Mouse (Mus musculus) liver, embryonic 15.5 days (tissue): ENCODE data around the gene Srpx. TPM values are rescaled to one million over a fixed set of nuclear protein-coding genes. Genes with fewer than 3 reads are reported as not detected.

Experiments used
- ATAC-seq: fragments of 200-750 bp; cut with Nextera tagmentation; 2 replicates; pipeline ENCODE4 v1.8.0; 2017; ENCODE audit warnings: moderate number of reproducible peaks, mild to moderate bottlenecking, moderate library complexity; ENCODE audit not compliant: insufficient read depth
- H3K27ac ChIP-seq: fragments of 300-500 bp; sonication (generic); replicated peaks from 2 replicates; pipeline ENCODE4 v1.5.1; 2015; ENCODE audit warnings: mild to moderate bottlenecking, inconsistent platforms
- H3K27me3 ChIP-seq: fragments of 300-500 bp; sonication (generic); 2 replicates; pipeline ENCODE4 v1.6.1; 2015; ENCODE audit warnings: mild to moderate bottlenecking, inconsistent platforms
- H3K36me3 ChIP-seq: fragments of 300-500 bp; sonication (generic); replicated peaks from 2 replicates; pipeline ENCODE4 v1.6.1; 2015; ENCODE audit warnings: moderate library complexity, mild to moderate bottlenecking, inconsistent platforms
- H3K4me1 ChIP-seq: fragments of 300-500 bp; sonication (generic); replicated peaks from 2 replicates; pipeline ENCODE4 v1.6.1; 2015; ENCODE audit warnings: inconsistent platforms
- H3K4me2 ChIP-seq: fragments of 300-500 bp; sonication (generic); 2 replicates; pipeline ENCODE4 v1.6.1; 2015; ENCODE audit warnings: moderate library complexity, mild to moderate bottlenecking, inconsistent platforms
- H3K4me3 ChIP-seq: fragments of 300-500 bp; sonication (generic); replicated peaks from 2 replicates; pipeline ENCODE4 v1.5.1; 2015; ENCODE audit warnings: mild to moderate bottlenecking, inconsistent platforms
- H3K9ac ChIP-seq: fragments of 300-500 bp; sonication (generic); 2 replicates; pipeline ENCODE4 v1.6.1; 2015; ENCODE audit warnings: moderate library complexity, mild to moderate bottlenecking, inconsistent platforms
- H3K9me3 ChIP-seq: fragments of 300-500 bp; sonication (generic); replicated peaks from 2 replicates; pipeline ENCODE4 v1.6.1; 2016; ENCODE audit warnings: inconsistent platforms
- WGBS: fragments of 180-500 bp; shearing (Covaris S2); methylation state at CpG from one replicate; pipeline ENCODE4 v1.1.7; 2015; ENCODE audit warnings: mixed read lengths; ENCODE audit not compliant: insufficient replicate concordance; 5-methylcytosine and 5-hydroxymethylcytosine counted together
- polyA plus RNA-seq: library from polyadenylated mRNA; unstranded; fragments of >200 nt; fragmentation: Nextera tagmentation; extraction: Ambion mirVana; gene quantifications from 2 replicates; pipeline ENCODE4 v1.2.1, GENCODE M21; 2015

Srpx gene
- polyA plus RNA-seq, 1 experiment from 2014 or later = 1.2 TPM

DNA sequence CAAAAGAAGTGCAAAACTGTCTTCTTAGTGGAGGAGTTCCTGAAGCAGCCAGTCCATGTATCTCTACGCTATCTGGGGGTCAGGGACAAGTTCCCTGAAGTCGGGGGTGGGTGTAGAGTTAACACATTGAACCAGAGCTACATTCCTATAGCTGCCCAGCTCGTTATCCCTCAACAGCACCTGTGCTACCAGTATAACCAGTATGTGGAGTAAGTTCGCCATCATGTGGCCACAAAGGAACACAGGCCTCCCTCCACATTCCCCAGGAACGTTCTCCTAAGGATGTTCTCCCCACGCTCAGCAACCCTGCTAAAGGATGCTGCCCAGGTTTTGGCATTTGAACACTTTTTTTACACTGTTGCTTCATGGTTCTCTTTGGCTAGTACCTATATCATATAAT lies 46.8 kb downstream of the Srpx start:
- no peak overlapping the region for H3K4me3 ChIP-seq
- H3K4me2 ChIP-seq = no peak overlapping the region
- H3K27me3 ChIP-seq = no peaks in the 10 kb centered on the region
- no peak overlapping the region for H3K27ac ChIP-seq
- no peaks in the 10 kb centered on the region for H3K4me1 ChIP-seq
- WGBS = 19% methylated on average over 6 of the region's 6 CpGs
- H3K36me3 ChIP-seq = no peaks in the 10 kb centered on the region
- H3K9ac ChIP-seq = no peak overlapping the region
- no peaks in the 10 kb centered on the region for H3K9me3 ChIP-seq
- no peak for ATAC-seq

DNA sequence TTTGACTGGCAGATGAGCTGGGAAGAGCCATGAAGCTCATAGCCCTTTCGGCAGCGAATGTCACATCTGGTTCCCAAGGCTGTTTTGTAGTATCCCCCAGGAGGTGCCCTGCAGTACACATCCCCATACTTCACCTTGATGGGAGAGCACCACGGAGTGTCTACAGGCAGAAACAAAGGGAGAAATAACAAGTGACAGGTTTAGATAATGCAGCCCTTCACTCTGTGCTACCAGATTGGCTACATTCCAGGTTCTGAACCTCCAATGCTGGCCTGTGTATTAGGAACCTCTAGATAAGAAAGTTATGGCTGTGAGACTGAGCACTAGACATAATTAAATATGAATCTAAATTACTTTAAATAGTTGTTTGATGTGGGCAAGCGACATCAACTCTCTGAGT lies 48.1 kb downstream of the Srpx start:
- no peak for ATAC-seq
- H3K4me3 ChIP-seq = no peak overlapping the region
- no peaks in the 10 kb centered on the region for H3K9me3 ChIP-seq
- H3K9ac ChIP-seq = no peak overlapping the region
- no peak overlapping the region for H3K4me2 ChIP-seq
- H3K4me1 ChIP-seq = no peaks in the 10 kb centered on the region
- no peaks in the 10 kb centered on the region for H3K36me3 ChIP-seq
- WGBS = 60% methylated on average over 4 of the region's 4 CpGs
- no peaks in the 10 kb centered on the region for H3K27me3 ChIP-seq
- no peak overlapping the region for H3K27ac ChIP-seq

DNA sequence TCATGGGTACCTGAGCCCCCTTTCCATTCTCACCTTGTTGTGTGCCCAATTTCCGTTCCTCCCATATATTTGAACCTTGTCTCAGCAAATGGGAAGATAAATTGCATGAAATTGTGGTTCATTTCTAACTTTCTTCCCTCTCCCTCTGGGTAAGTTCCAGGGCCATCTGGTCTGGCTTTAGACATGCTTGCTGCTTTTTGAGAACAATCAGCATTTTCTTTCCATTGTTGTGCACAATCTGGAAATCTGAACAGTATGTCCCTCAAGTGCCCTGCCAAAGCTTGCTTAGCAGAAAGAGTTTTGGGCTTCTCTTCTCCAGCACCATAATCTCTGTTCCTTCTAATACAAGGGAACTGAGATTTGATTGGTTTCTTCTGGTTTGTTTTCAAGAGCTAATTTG lies 53.7 kb downstream of the Srpx start:
- H3K4me2 ChIP-seq = no peak overlapping the region
- WGBS = 45% methylated on average over 1 of the region's 1 CpGs

DNA sequence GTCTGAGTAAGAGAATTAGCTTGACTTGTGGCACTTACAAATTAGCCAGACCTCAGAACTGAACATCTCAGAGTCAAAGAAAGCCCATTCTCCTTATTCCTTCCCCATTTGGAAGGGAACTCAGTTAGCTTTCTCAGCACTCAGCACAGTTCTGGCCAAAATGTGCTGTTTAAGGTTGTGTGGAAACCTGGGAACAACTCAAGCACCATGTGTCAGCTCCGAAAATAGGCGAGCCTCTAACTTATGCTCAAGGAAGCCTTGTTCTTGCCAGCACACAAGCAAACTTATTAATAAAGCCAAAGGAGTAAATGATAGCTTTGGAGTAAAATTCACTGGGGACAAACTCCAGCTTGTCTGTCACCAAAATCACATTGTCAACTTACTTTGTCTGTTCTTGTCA lies 54.1 kb downstream of the Srpx start:
- Histone ChIP-seq H3K4me1 (no peaks in the 10 kb centered on the region), H3K9me3 (no peaks in the 10 kb centered on the region), H3K36me3 (no peaks in the 10 kb centered on the region), H3K27ac (no peak overlapping the region), H3K27me3 (no peaks in the 10 kb centered on the region), H3K4me3 (no peak overlapping the region), H3K4me2 (no peak overlapping the region), H3K9ac (no peak overlapping the region)
- ATAC-seq = no peak
- 46% methylated on average over 2 of the region's 2 CpGs for WGBS

More for the DNA sequence above, 53.7 kb downstream of the Srpx start:
- Histone ChIP-seq H3K36me3 (no peaks in the 10 kb centered on the region), H3K9me3 (no peaks in the 10 kb centered on the region), H3K27ac (no peak overlapping the region), H3K27me3 (no peaks in the 10 kb centered on the region), H3K9ac (no peak overlapping the region), H3K4me3 (no peak overlapping the region), H3K4me1 (no peaks in the 10 kb centered on the region)
- no peak for ATAC-seq

DNA sequence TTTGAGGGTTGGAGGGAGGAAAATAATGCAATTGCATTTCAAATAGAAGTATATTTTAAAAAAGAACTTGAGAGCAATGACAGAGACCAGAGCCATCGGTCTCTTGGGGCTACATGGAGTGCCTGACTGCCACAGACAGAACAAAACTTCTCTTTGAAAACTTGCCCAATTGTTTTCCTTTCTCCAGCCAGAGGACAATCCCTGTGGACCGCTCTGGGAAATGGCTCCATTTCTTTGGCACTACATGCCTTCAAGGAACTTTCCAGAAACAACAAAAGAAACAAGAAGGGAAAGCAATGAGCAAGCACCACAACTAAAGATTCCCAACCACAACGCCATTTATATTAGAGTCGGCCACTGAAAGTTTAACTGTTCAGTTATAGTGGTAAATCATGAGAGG lies 55.3 kb downstream of the Srpx start:
- Histone ChIP-seq H3K27me3 (no peaks in the 10 kb centered on the region), H3K4me3 (no peak overlapping the region), H3K36me3 (no peaks in the 10 kb centered on the region), H3K4me1 (no peaks in the 10 kb centered on the region), H3K9ac (no peak overlapping the region), H3K9me3 (no peaks in the 10 kb centered on the region), H3K4me2 (no peak overlapping the region), H3K27ac (no peak overlapping the region)
- no peak for ATAC-seq
- 66% methylated on average over 4 of the region's 4 CpGs for WGBS

DNA sequence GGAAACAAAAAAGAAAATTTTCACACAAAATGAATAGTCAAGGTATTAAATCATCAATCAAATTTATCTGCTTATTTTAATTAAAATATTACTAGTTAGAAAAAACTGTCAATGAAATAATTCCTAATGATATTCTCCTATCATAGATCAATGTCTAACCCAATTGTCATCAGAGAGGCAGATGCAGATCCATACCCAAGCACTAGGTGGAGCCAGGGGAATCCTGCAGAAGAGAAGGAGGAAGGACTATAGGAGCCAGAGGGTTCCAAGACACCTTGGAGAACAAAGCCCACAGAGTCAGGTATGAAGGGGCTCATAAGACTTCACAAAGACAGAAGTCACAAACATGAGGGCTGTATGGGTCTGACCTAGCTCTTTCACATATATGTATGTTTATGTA lies 82.8 kb downstream of the Srpx start:
- no peaks in the 10 kb centered on the region for H3K36me3 ChIP-seq
- H3K4me3 ChIP-seq = no peak overlapping the region
- ATAC-seq = no peak
- H3K27me3 ChIP-seq = no peaks in the 10 kb centered on the region
- no peaks in the 10 kb centered on the region for H3K9me3 ChIP-seq
- H3K9ac ChIP-seq = no peak overlapping the region
- no peak overlapping the region for H3K27ac ChIP-seq
- H3K4me2 ChIP-seq = no peak overlapping the region
- no peaks in the 10 kb centered on the region for H3K4me1 ChIP-seq

DNA sequence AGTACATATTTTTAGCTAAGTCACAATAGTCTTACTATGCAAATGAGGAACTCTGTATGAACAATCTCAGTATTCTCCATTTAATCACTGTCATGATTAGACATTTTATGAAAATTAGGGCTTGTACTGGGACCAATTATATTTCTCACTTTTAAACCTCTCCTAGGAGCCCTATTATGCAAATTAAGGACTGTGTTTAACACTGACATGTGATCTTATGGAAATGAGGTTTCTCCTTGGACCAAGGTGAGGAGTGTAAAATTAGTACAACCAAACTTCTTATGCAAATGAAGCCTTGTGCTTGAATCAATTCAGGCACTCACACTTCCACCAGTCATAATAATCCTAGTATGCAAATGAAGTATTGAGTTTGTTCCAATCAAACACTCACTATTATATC lies 107.3 kb downstream of the Srpx start:
- no peaks in the 10 kb centered on the region for H3K9me3 ChIP-seq
- H3K4me3 ChIP-seq = no peak overlapping the region
- no peak overlapping the region for H3K4me2 ChIP-seq
- no peak overlapping the region for H3K27ac ChIP-seq
- no peak overlapping the region for H3K9ac ChIP-seq
- ATAC-seq = no peak
- H3K27me3 ChIP-seq = no peaks in the 10 kb centered on the region
- H3K36me3 ChIP-seq = no peaks in the 10 kb centered on the region
- no peaks in the 10 kb centered on the region for H3K4me1 ChIP-seq

DNA sequence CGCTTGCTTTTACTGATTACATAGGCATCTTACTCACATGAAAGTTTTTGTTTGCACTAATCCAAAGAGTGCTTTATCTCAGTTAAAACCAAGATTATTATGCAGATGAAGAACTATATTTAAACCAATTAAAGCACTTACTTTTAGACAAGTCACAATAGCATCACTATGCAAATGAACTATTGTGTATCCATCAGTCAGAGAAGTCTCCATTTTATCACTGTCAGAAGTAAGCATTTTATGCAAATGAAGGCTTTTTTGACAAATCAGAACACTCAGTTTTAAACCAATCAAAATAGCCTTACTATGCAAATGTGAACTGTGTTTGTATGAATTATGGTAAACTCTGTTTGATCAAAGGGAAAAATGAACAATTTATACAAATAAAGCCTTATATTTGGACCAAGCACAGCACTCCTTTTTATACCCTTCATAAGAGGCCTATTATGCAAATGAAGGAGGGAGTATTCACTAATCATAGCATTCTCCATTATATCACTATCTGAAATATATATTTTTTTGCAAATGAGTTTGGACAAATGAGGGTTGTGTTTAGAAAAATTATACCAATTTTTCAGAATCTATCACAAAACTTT lies 109.7 kb downstream of the Srpx start:
- Histone ChIP-seq H3K4me2 (no peak overlapping the region), H3K9me3 (no peaks in the 10 kb centered on the region), H3K4me3 (no peak overlapping the region), H3K27me3 (no peaks in the 10 kb centered on the region), H3K9ac (no peak overlapping the region), H3K4me1 (no peaks in the 10 kb centered on the region), H3K27ac (no peak overlapping the region), H3K36me3 (no peaks in the 10 kb centered on the region)
- WGBS = 64% methylated on average over 1 of the region's 1 CpGs
- no peak for ATAC-seq

DNA sequence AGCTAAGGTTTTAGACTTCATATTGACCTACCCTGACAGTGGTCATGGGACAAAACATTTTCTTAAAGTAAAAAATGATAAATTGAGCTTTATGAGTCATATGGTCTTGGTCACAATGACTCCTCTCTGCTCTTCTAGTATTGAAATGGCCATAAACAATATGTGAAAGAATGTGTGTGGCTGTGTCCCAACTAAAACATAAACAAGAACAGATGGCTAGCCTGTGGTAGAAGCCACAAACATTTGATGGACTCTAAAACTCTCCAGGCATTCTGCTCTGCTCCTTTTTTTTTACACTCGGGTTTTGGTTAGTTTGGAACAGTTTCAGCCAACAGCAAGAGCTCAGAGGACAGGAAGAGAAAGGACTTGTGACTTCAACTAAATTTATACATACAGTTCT lies 111.6 kb downstream of the Srpx start:
- H3K4me3 ChIP-seq = no peak overlapping the region
- no peak overlapping the region for H3K4me2 ChIP-seq
- H3K9me3 ChIP-seq = no peaks in the 10 kb centered on the region
- no peaks in the 10 kb centered on the region for H3K27me3 ChIP-seq
- H3K4me1 ChIP-seq = no peaks in the 10 kb centered on the region
- 33% methylated on average over 1 of the region's 1 CpGs for WGBS
- no peak overlapping the region for H3K27ac ChIP-seq
- no peak for ATAC-seq
- no peak overlapping the region for H3K9ac ChIP-seq
- H3K36me3 ChIP-seq = no peaks in the 10 kb centered on the region

DNA sequence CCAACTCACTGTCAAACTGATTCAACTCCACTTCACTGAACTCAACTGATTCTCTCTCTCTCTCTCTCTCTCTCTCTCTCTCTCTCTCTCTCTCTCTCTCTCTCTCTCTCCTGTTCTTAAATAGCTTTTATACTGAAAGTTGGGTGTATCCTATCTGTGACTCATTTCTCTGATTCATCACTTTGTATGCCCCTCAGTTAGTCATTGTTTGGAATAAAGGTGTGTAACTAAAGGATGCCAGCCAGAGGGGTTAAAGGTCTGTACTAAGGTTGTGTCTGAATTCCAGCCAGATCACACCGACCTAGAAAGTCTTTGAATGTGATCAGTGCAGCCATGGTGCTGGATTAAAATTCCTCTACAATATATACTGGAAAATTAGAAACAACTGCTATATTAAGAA lies 116.8 kb downstream of the Srpx start:
- 50% methylated on average over 1 of the region's 1 CpGs for WGBS
- no peaks in the 10 kb centered on the region for H3K4me1 ChIP-seq
- H3K4me2 ChIP-seq = no peak overlapping the region
- H3K9me3 ChIP-seq = no peaks in the 10 kb centered on the region
- H3K27me3 ChIP-seq = no peaks in the 10 kb centered on the region
- ATAC-seq = no peak
- no peak overlapping the region for H3K27ac ChIP-seq
- H3K36me3 ChIP-seq = no peaks in the 10 kb centered on the region
- no peak overlapping the region for H3K9ac ChIP-seq
- no peak overlapping the region for H3K4me3 ChIP-seq
